Mouse (Mus musculus) forebrain, embryonic 13.5 days (tissue): ENCODE results near the gene Cav1. TPM values are rescaled to one million over a fixed set of nuclear protein-coding genes. Genes with fewer than 3 reads are reported as not detected.
A peak's percentile ranks its signal among the peaks of the same experiment; 100 is the strongest.

ENCODE experiments used
- ATAC-seq: fragments of 200-750 bp; cut with Nextera tagmentation; 2 replicates; pipeline ENCODE4 v1.8.0; 2017
- H3K27ac ChIP-seq: fragments of 300-500 bp; sonication (generic); 2 replicates; pipeline ENCODE4 v1.5.1; 2015; ENCODE audit warnings: inconsistent platforms, mild to moderate bottlenecking, moderate library complexity
- H3K27me3 ChIP-seq: fragments of 300-500 bp; sonication (generic); 2 replicates; pipeline ENCODE4 v1.6.1; 2015; ENCODE audit warnings: mild to moderate bottlenecking, inconsistent platforms
- H3K36me3 ChIP-seq: fragments of 300-500 bp; sonication (generic); 2 replicates; pipeline ENCODE4 v1.6.1; 2015; ENCODE audit warnings: mild to moderate bottlenecking, inconsistent platforms; ENCODE audit not compliant: poor library complexity, severe bottlenecking
- H3K4me1 ChIP-seq: fragments of 300-500 bp; sonication (generic); 2 replicates; pipeline ENCODE4 v1.6.1; 2015; ENCODE audit warnings: inconsistent platforms
- H3K4me2 ChIP-seq: fragments of 300-500 bp; sonication (generic); 2 replicates; pipeline ENCODE4 v1.6.1; 2015; ENCODE audit warnings: inconsistent platforms, mild to moderate bottlenecking, moderate library complexity
- H3K4me3 ChIP-seq: fragments of 300-500 bp; sonication (generic); 2 replicates; pipeline ENCODE4 v1.5.1; 2015; ENCODE audit warnings: mild to moderate bottlenecking, inconsistent platforms
- H3K9ac ChIP-seq: fragments of 300-500 bp; sonication (generic); 2 replicates; pipeline ENCODE4 v1.6.1; 2015; ENCODE audit warnings: mild to moderate bottlenecking, inconsistent platforms
- H3K9me3 ChIP-seq: fragments of 300-500 bp; sonication (generic); replicated peaks from 2 replicates; pipeline ENCODE4 v1.6.1; 2016; ENCODE audit warnings: inconsistent platforms
- WGBS: fragments of 180-500 bp; shearing (Covaris S2); methylation state at CpG from one replicate; pipeline ENCODE4 v1.1.7; 2015; 5-methylcytosine and 5-hydroxymethylcytosine counted together
- polyA plus RNA-seq: library from polyadenylated mRNA; unstranded; fragments of >200 nt; fragmentation: Nextera tagmentation; extraction: Ambion mirVana; gene quantifications from 2 replicates; pipeline ENCODE4 v1.2.1, GENCODE M21; 2015

Gene Cav1
- polyA plus RNA-seq, 1 experiment from 2014 or later = 21.6 TPM

DNA sequence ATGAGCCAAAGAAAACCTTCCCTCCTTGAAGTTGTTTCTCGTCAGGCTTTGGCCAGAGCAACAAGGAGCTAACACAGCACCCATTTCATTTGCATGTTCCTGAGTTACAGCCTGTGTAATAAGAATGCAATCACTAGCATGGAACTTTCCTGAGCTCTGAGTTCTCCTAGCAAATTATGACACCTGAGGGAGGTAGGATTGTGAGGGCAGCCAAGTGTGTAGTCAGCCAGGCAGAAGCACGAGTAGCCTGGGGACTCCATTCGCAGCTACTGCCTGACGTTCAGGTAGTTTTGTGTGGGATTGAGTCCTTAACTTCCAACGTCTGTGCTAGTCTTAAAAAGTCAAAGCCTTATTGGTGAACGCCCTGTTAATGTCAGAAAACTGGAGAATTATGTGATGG, 75.6 kb downstream of the Cav1 start:
- no peak overlapping the region for H3K4me2 ChIP-seq
- no peaks in the 10 kb centered on the region for H3K36me3 ChIP-seq
- H3K9me3 ChIP-seq = no peaks in the 10 kb centered on the region
- H3K27ac ChIP-seq = no peak overlapping the region
- no peak overlapping the region for H3K4me3 ChIP-seq
- WGBS = 76% methylated on average over 6 of the region's 6 CpGs
- H3K9ac ChIP-seq = no peak overlapping the region
- ATAC-seq = no peak
- H3K4me1 ChIP-seq = no peaks in the 10 kb centered on the region
- H3K27me3 ChIP-seq = no peaks in the 10 kb centered on the region

DNA sequence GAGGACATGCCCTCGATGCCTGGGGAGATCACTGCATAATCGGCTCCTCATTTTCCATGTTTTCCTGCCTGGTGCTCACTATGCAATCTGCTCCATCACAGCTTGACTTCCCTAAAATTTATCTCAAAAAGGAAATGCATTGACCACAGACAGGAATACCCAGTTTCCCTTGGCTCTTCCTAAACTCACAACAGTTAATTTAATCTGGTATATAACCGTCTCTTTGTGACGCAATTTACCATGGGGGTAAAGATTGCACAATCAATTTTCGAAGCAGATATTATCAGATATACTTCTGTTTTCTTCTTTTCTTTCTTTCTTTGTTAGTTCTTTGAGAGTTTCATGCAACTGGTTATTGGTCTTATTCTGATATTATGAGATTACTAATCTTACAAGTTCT, 79.4 kb downstream of the Cav1 start:
- Histone ChIP-seq H3K36me3 (no peaks in the 10 kb centered on the region), H3K9me3 (no peaks in the 10 kb centered on the region), H3K27me3 (no peaks in the 10 kb centered on the region), H3K4me3 (no peak overlapping the region), H3K27ac (no peak overlapping the region), H3K9ac (no peak overlapping the region), H3K4me2 (no peak overlapping the region), H3K4me1 (0 out of 2 replicates have a peak, but pooled peaks cover 4% of the 10 kb centered on the region)
- 92% methylated on average over 5 of the region's 5 CpGs for WGBS
- ATAC-seq = no peak

DNA sequence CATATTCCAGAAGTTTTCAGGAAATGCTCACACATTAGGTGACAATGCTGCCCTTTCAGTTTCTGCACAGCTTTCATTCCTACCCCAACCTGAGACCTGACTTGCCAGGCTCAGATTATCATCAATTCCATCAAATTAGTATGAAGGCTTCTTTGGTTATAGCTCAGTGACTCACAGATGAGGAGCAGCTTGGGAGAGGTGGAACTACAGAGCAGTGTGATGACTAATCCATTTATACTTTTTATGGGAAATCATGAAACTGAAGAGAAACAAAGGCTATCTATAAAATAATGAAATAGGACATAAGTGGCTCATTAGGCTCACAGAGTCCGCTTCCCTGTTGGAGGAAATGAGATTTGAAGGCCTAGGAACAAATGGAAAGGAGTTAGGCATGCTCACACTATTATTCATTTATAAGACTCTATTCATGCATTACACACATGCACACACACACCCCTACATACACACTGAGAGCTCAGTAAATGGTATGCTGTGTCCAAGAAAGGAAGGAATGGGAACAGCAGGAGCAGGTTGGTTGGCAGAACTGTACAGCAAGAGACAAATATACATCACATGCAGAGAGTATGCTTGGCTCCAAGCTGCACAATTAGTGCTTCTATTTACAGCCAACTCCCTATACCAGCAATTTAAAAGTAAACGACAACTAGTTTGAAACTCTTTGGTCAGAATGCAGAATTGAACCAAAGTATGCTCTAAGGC, 82.0 kb downstream of the Cav1 start:
- H3K27me3 ChIP-seq = no peaks in the 10 kb centered on the region
- no peak overlapping the region for H3K27ac ChIP-seq
- no peak overlapping the region for H3K9ac ChIP-seq
- H3K4me2 ChIP-seq = no peak overlapping the region
- peak; percentile 74 for ATAC-seq
- H3K36me3 ChIP-seq = no peaks in the 10 kb centered on the region
- 42% methylated on average over 2 of the region's 2 CpGs for WGBS
- no peak overlapping the region for H3K4me3 ChIP-seq
- 0 out of 2 replicates have a peak, but pooled peaks cover 4% of the 10 kb centered on the region for H3K4me1 ChIP-seq
- no peaks in the 10 kb centered on the region for H3K9me3 ChIP-seq

Other genes starting within 250 kb of the Cav1 start
- 20.1 and 22.2 TPM in 2 replicates for gene Tes, start 241.2 kb upstream of the Cav1 start, polyA plus RNA-seq
- 7.8 and 8.1 TPM in 2 replicates for gene Cav2, start 25.1 kb upstream of the Cav1 start, polyA plus RNA-seq
- gene Met, start 157.5 kb downstream of the Cav1 start, polyA plus RNA-seq = 0.44 and 0.59 TPM in 2 replicates